Mouse (Mus musculus) heart, postnatal 10 days (tissue): Measurements from ENCODE around the gene Sh3gl3. TPM values are rescaled to one million over a fixed set of nuclear protein-coding genes. Genes with fewer than 3 reads are reported as not detected.

Experiments
- DNase-seq, 2 experiments: peaks; one replicate each; pipeline ENCODE4 v3.0.0; 2021
- intact Hi-C: fragments of 180-260 bp; cut with DNase I; formaldehyde crosslinking; loops from one replicate; pipeline ENCODE4 v1.15.1; 2025
- total RNA-seq, 2 experiments: library from RNA; stranded (reverse); gene quantifications; 2 replicates each; pipeline ENCODE4 v1.2.3; 2021

Gene Sh3gl3
- total RNA-seq, 2 experiments from 2014 or later: 1.1 to 1.7 TPM

DNA sequence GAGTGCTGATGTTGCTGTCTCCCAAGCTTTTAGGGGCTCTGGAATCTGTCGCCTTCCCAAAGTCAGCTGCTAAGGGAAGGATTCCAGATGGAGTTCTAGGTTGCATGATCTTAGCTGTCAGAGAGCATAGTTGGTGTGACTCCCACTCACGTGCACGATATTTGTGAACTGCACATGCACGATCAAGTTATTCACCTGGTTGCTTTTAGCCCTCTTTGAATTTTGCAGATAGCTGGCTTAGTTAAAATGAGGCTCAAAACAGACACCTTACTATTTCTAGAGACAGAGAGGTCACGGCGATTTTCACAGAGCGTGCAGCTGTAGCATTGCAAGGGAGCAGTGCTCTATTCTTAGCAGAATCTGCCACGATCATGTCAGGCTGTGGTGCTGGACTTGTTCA, 108.4 kb downstream of the Sh3gl3 start:
- no peak for DNase-seq
- intact Hi-C loops: no loop called here

DNA sequence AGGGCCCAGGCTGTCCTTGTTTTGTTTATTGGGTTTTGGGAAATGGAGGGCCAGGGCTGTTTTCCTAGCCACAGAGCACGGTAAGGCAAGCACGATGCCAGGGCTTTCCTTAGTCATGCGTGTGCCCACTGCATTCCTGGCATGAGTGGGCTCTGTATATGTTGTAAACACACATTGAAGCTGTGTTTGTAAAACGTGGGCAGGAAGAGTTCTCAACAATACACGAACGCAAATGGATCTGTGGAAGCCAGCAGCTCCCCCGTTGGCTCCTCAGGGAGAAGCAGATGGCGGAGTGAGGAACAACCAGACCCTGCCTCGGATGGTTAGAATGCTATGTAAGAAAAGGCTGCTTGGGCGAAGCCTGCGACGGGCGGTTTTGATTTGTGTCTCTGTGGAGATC, 108.8 kb downstream of the Sh3gl3 start:
- intact Hi-C loops: no loop called here
- no peak for DNase-seq

DNA sequence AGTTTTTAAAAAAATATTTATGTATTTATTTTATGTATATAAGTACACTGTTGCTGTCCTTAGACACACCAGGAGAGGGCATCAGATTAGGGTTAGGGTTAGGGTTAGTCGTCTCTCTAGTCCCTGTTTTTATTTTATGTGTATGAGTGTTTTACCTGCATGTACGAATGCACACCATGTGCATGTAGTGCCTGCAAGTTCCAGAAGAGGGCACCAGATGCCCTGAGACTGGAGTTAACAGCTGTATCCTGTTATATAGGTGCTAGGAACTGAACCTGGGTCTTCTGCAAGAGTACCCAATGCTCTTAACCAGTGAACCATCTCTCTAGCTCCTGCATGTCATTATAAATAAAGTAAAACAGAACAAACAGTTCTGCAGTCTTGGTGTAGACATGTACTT, 113.6 kb downstream of the Sh3gl3 start:
- intact Hi-C loops: no loop called here
- DNase-seq: no peak

DNA sequence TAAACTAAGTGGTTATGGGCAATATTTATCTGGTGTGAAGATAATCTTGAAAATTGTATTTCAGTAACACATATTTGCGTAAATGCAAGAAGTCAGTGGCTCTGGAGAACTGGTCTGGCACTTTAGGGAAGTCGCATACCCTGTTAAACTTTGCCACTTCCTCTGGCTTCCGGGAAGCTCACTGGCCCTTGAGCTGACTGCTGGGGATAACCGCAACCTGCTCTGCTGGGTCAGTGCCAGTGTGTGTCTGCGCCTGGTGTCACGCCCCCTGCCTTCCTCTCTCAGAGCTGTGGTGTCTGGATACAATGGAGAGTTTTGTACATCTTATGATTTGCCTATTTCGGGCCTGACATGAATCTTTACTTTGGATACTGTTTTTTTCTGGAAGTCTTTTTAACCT, 119.8 kb downstream of the Sh3gl3 start:
- DNase-seq: no peak
- intact Hi-C loops: no loop called here

DNA sequence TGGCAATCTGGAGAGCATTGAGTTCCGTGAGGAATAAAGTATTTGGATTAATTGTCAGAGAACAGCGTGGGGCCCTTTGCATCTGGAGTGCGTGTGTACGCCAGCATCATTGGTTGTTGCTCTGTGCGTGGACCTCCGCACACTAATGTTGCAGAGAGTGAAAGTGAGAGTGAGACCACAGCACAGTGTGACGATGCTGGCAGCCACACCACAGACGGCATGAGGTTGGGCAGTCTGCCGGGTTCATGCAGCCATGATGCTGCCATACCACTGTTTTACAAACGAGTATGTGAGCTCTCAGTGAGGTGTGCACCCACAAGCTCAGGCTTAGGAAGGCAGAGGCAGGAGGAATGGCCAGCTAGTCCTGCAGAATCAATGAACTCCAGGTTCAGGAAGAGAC, 120.4 kb downstream of the Sh3gl3 start:
- intact Hi-C loops: no loop called here
- no peak for DNase-seq

DNA sequence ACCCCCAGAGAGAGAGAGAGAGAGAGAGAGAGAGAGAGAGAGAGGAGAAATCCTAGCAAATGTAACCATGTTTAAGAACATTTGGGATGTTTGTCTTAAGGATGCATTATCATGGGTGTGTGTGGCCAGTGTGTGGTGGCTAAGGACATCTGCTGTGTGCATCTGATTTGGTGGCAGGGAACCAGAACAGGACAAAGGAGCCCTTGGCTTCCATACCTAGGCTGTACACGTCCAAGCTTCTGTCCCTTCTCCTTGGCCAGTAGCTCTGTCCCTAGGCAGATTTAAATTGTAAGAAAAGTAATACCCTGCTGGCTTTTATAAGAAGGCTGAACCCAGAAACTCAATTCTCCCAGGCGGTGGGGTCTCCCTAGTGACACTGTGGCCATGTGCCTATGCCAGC, 121.0 kb downstream of the Sh3gl3 start:
- intact Hi-C loops: no loop called here
- no peak for DNase-seq

DNA sequence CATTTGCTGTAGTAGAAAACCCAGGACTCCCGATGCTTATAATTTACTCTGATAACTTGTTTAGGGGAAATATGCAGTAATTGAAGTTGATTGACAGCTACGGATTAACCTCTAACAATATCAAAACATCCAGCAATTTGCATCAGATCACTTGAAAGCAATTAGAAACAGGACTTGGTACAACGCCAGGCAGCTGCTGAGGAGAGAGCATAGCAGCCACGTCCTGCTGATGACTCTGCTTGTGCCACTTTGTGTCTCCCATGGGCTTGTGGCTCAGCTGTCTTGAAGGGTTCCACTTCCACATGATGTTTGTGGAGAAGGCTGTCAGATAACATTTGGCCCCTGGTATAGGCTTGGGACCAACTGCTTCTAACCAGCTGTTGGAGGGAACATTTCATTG, 134.8 kb downstream of the Sh3gl3 start:
- intact Hi-C loops: no loop called here
- DNase-seq: no peak

DNA sequence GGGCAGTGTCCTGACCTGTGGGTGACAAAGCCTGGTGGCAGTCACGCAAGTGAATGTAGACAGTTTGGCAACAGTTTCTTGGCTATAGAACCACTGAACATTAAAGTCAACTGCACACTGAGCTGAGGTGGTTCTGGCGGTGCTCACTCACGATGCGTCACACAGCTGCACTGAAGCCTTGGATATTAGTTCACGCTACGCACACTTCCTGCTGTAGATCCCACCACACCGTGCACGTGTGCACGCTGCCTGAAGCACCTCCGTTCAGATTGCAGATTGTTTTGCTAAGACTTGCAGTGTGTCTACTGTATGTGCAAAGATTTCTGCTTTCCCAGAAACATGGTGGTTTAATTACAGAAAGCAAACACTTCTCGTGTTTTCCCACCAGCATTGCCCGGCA, 144.9 kb downstream of the Sh3gl3 start:
- intact Hi-C loops: no loop called here
- no peak for DNase-seq

DNA sequence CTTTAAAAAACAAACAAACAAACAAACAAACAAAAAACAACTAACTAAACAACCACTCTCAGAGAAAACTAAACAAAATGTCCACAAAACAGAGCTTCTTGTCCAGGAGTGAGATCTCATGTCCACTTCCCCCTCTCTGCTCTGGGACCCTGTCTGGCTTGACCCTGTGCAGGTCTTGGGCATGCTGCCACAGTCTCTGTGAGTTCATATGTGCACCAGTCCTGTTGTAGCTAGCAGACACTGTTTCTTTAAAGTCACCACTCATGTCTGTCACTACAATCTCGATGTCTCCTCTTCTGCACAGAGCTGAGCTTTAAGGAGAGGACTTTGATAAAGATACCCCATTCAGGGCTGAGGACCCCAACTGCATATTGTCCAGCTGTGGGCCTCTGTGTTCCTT, 153.0 kb downstream of the Sh3gl3 start:
- intact Hi-C loops: no loop called here
- DNase-seq: no peak

DNA sequence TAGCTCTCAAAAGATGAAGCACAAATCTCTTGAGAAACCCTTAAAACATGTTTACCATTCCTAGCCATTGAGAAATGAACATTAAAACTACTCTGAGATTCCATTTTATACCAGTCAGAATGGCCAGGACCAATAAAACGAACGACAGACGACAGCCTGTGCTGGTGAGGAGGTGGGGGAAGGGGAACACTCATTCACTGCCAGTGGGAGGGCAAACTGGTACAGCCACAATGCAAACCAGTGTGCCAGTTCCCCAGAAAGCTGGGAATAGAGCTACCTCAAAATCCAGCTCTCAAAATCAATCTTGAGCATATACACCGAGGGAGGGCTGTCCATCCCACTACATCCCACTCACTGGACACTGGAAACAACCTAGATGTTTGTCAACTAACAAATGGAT, 153.6 kb downstream of the Sh3gl3 start:
- intact Hi-C loops: no loop called here
- no peak for DNase-seq

DNA sequence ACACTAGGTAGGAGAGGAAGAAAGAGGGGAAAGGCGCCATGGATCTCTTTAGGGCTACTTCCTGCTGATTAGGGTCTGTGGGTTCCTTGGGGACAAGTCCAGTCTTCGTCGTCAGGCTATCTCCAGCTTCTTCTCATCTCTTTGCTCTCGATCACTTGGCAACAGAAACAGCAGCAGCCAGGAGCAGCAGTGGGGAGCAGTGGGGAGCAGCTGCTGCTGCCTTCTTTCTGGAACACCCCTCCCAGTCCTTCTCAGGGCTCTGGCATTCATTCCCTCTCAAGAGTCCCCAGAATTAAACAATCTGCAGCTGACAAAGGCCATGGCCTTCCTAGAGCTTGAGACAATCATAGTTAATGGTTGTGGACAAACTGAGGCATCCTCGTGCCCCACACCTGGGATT, 154.2 kb downstream of the Sh3gl3 start:
- intact Hi-C loops: no loop called here
- DNase-seq: no peak

DNA sequence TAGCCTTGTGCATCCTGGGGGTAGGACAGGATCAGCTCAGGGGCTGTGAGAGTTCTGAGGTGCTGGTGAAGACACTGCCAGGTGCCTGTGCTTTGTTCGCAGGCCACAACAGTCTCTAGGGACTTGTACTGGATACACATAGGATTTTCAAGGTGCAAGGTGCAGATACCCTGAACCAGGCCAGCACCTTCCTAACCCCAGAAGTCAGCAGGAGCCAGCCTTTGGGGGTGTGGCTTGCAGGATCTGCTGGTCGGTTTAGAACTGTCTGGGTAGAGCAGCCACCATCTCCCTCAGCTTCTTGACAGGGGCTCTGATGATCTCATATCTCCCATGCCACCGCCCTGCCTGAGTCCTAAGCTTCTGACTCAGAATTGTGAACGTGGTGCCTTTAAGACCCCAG, 156.2 kb downstream of the Sh3gl3 start:
- intact Hi-C loops: loop anchor here (10.0 kb wide), 1 partner anchor 275 kb away; no protein-coding TSS in a partner anchor
- no peak for DNase-seq

DNA sequence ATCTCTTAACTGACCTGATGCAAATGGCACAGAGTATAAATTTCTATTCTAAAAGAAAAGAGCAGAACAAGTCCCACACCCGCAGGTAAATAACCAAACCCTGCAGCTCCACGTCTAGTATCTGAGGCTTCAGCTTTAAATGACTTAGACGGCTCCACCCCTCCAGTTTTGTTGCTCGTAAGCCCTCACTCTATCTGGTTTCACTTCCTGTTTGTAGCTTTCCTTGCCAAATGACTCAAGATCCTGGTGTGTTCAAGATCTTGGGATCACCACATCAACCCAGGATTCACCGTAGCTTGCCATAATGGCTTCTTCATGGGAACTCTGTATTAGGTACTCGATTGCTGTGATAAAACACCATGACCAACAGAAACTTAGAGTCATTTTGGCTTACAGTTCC, 157.2 kb downstream of the Sh3gl3 start:
- intact Hi-C loops: loop anchor here (10.0 kb wide), 1 partner anchor 274 kb away; no protein-coding TSS in a partner anchor
- DNase-seq: no peak

DNA sequence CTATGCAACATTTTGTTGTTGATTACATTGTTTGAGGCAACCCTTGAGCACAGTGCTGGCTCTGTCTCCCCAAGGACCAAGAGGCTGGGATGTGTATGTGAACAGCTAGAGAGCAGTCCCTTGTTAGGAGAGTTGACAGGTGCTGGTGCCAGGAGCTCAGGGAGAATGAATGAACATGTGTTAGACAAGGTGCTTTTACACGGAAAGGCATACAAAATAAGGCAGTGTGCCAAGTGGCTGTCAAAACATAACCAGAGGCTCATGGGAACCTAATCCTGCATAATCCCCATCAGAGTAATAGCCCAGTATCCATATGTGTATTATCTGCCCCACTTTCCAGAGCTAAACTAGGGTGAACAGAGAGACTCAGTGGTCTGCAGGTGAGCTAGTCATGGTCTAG, 160.4 kb downstream of the Sh3gl3 start:
- DNase-seq: no peak
- intact Hi-C loops: loop anchor here (10.0 kb wide), 1 partner anchor 271 kb away; no protein-coding TSS in a partner anchor

DNA sequence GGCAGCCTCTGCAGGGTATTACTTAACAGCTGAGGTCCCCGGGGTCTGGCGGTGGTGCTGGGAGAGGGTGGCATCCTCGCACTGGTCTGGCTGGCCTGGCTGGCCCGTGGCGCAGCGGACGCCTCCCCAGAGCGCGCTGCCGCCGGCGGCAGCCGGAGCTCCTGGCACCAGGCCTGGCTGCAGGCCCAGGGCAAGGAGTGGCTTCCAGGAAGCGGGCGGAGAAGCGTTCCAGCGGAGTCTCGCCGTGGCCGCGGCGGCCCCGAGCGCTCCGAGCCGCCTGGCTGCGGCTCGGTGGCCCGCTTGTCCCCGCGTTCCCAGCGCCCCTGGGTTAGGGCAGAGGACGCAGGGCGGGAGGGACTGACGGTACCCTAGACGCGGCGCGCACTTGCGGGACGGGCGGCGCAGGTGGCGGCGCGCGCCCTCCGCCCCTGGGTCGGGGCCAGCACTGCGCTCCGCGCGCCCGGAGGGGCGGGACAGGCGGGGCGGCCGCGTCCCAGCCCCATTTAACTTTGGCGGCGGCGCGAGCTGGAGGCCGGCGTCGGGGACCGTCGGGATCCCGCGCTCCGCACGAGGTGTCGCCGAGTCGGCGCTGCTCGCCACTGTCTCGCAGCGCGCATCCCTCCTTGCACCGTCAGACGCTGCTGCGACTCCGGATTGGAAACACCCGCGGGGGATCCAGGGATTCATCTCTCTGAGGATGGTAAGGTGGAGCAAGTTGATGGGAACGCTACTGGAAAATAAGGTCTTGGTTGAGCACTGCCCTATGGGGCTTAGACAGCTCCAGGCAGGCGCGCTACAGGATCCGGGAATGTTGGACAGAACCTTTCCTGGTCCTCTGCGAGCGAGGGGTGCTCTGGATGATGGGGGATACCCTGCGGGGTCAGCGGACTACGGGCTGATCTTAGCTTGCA, 161.8 kb downstream of the Sh3gl3 start, which contains the start of gene Adamtsl3:
Gene Adamtsl3, plus strand, starts transcription at position 484 of the 911 bp plus-strand sequence.
- peak; percentile 74 to 75 for DNase-seq
- intact Hi-C loops: loop anchor here (2.0 to 10.0 kb wide), 3 partner anchors 45 to 269 kb away; no protein-coding TSS in a partner anchor

DNA sequence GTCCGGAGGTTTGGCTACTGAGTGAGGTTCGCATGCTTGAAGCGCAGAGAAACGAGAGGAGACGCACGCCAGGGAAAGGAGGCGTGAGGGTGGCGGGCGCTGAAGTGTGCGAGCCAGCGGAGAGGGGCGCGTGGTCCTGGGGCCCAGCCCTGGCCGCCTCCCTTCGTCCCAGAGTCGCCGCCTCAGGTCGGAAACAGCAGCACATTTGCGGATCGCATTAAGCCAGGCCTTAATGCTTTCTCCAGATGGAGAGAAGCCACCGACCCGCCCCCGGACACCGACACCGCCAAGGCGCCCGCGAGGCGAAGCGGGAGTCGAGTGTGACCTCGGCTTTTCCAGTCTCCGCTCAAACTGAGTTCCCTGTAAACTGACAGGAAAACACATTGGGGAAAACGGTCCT, 162.5 kb downstream of the Sh3gl3 start:
- peak; percentile 82 to 83 for DNase-seq
- intact Hi-C loops: loop anchor here (2.0 to 10.0 kb wide), 3 partner anchors 45 to 269 kb away; no protein-coding TSS in a partner anchor

DNA sequence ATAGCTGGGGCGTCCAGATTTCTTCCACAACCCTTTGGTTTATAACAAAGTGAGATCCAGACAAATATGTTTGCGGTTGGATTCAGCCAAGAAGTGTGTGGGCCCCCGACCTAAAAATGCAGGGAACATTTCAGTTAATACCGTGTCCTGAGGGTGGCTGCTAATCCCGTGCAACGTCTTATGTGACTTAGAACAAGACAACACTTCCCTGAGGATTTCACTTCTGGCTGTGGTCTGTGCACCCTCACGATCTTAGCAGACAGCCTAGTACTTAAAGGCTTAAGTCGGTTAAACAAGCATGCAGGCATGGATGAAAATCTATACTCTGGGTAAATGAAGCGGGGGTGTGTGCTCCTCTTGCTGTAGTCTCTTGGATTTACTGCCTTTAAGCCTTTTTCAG, 164.5 kb downstream of the Sh3gl3 start:
- intact Hi-C loops: loop anchor here (2.0 to 10.0 kb wide), 3 partner anchors 89 to 267 kb away; no protein-coding TSS in a partner anchor

DNA sequence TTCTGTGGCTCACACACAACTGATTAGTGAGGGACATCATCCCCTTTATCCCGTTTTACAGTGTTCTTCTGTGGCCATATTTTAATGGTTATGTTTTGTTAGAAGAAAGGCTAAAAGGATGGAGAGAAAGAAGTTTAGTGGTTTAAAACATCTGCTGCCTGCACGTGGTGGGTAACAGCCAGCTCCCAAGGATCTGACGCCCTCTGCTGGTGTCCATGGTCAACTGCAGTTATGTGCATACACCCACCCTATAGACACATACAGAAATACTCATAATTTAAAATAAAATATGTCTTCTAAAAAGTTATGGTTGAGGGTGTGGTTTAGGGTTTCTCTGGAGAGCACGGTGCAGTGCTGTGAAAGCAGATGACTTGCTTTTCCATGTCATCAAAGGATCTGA, 164.9 kb downstream of the Sh3gl3 start:
- intact Hi-C loops: loop anchor here (2.0 to 10.0 kb wide), 3 partner anchors 89 to 266 kb away; no protein-coding TSS in a partner anchor
- no peak for DNase-seq

More for the DNA sequence above, 164.5 kb downstream of the Sh3gl3 start:
- DNase-seq: no peak

DNA sequence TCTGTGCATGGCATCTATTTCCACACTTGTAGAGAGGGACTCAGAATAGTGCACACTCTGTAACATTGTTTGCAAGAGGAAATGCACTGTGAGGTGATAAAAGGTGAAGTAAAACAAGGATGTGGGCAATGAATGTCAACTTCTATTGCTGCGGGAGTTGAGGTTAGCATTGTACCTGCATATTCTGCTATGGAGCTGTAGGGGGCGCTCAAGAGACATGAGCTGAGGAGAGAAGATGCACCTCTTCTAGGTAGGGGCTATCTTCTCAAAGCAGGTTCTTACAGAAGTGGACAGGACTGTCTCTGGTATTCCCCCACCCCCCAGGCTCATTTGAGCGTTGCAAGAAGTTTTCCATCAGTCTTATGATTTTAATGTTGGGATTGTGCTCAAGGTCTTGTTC, 165.6 kb downstream of the Sh3gl3 start:
- intact Hi-C loops: loop anchor here (2.0 to 10.0 kb wide), 3 partner anchors 88 to 266 kb away; no protein-coding TSS in a partner anchor
- DNase-seq: no peak

DNA sequence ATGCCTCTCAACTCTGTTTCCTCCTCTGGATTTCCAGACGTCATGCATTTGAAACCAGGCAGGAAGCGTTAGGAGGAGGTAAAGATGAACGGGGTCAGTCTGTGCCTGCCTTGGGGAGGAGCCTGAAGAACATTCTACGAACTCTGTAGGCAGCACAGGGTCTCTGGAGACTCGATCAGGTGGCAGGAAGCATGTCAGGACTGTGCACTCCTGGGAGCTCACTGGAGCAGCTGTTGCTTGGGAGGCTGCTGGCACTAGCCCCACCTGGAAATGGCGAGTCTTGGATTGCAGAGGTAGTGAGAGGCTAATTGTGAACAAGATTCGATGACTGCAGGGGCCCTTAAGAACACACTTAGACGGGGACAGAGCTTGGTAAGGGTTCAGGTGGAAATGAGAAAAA, 167.8 kb downstream of the Sh3gl3 start:
- DNase-seq: no peak
- intact Hi-C loops: no loop called here

DNA sequence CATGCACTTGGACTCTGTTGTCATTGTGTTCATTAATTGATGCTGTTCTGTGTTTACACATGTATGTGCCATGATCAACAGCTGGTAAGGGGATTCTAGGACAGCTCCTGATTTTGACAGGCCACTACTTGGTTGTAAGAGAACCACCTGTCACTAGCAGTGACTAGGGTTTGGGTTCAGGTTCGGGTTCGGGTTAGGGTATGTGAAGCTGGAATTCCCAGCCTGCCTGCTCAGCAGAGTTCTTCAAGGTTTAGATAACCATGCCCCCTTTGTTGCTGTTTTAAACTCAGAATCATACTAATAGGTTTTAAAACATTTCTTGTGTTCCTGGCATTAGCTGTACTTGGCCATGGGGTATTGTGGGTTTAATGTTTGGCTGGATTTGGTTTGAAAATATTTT, 173.1 kb downstream of the Sh3gl3 start:
- DNase-seq: no peak
- intact Hi-C loops: no loop called here

DNA sequence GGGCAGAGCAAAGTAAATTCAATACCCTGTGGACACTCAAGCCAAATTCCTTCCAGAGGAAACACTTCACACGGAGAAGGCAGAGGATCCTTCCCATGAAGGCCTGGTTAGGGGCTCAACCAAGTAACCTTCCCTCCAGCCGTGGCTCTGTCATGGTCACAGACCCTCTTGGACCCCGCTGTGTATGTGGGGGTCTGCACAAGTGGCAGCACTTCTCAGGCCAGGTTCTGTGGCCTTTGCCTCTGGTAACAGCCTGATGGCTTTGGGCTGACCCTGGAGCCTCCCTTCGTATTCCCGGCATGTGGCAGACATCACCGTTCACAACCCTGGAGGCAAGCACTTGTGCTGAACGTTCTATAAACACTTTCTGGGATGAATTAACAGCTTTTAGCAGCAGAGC, 176.2 kb downstream of the Sh3gl3 start:
- DNase-seq: no peak
- intact Hi-C loops: no loop called here
